Mouse (Mus musculus) liver, embryonic 14.5 days (tissue): ENCODE results near the gene Rap1gap2.

Experiments used
- CTCF ChIP-seq: IDR thresholded peaks from 2 replicates; pipeline ENCODE4 v1.5.1; 2016; ENCODE audit warnings: antibody characterized with exemption, low read depth, control low read depth
- EP300 ChIP-seq: IDR thresholded peaks from 2 replicates; pipeline ENCODE4 v1.6.1; 2016; ENCODE audit warnings: antibody characterized with exemption, low read depth

DNA sequence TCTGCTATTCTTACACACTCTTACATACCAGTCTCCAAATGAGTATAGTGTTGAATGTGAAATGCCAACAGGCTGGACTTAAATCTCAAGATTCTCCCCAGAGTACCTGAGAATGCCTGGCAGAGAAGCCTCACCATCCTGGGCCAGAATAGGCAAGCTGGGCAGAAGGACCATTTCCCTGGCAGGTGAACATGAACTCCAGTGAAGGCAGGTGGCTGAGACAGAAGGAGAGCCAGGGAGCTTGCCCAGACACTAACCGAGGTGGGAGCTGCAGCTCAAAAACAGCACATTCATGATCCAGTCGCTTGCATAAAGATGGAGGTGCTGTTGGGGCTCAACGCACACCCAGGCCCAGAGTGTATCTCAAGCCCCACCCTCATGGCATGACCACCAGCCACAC, 28.3 kb downstream of the Rap1gap2 start:
- no peak for TF ChIP-seq CTCF
- TF ChIP-seq EP300, result no peak
